In genomic region chr3:27677574-27677973, GRCm38 (mm10) we compare ENCODE assay signal across 13 mouse cellular contexts. TPM values are rescaled to one million over a fixed set of nuclear protein-coding genes. Genes with fewer than 3 reads are reported as not detected.
DNase-seq lines count a peak whose midpoint lies in the region; ATAC-seq and TF ChIP-seq lines count a peak whose summit lies in the region.
"Had no signal": no experiment of that assay in that cellular context is flagged by ENCODE, and none has a peak within 500 bp of the region (broad histone marks: within the 10 kb centered on the region; RNA-seq: fewer than 3 reads in every experiment).

No protein-coding gene starts in this region.

- 0 out of 2 replicates have a peak, but pooled peaks cover 9% of the 10 kb centered on the region for H3K36me3 ChIP-seq in embryonic facial prominence, embryonic 13.5 days
- no peaks in the 10 kb centered on the region for H3K36me3 ChIP-seq in embryonic facial prominence, embryonic 10.5 days (replicated peaks)
- H3K36me3 ChIP-seq in limb, embryonic 12.5 days: peaks cover 4% of the 10 kb centered on the region; the same call in 1 of the 2 replicates
- no peaks in the 10 kb centered on the region for H3K36me3 ChIP-seq in limb, embryonic 10.5 days
- no peaks in the 10 kb centered on the region for H3K36me3 ChIP-seq in forebrain, postnatal 0 days (ENCODE audit: insufficient read depth)

- no peaks in the 10 kb centered on the region for H3K27me3 ChIP-seq in embryonic facial prominence, embryonic 13.5 days
- H3K27me3 ChIP-seq in embryonic facial prominence, embryonic 10.5 days (replicated peaks; ENCODE audit: low read depth, poor library complexity, severe bottlenecking): no peaks in the 10 kb centered on the region
- H3K27me3 ChIP-seq in limb, embryonic 12.5 days: no peaks in the 10 kb centered on the region
- no peaks in the 10 kb centered on the region for H3K27me3 ChIP-seq in limb, embryonic 10.5 days (ENCODE audit: low read depth, poor library complexity, severe bottlenecking)
- no peaks in the 10 kb centered on the region for H3K27me3 ChIP-seq in forebrain, postnatal 0 days (ENCODE audit: insufficient read depth, low read length)

- no peaks in the 10 kb centered on the region for H3K9me3 ChIP-seq in embryonic facial prominence, embryonic 13.5 days
- H3K9me3 ChIP-seq in embryonic facial prominence, embryonic 10.5 days: no peaks in the 10 kb centered on the region
- no peaks in the 10 kb centered on the region for H3K9me3 ChIP-seq in limb, embryonic 12.5 days
- H3K9me3 ChIP-seq in limb, embryonic 10.5 days (replicated peaks): no peaks in the 10 kb centered on the region
- H3K9me3 ChIP-seq in forebrain, postnatal 0 days (ENCODE audit: low read length): no peaks in the 10 kb centered on the region
- H3K9me3 ChIP-seq: heart, embryonic 10.5 days had no signal

- ATAC-seq in embryonic facial prominence, embryonic 13.5 days (ENCODE audit: insufficient number of reproducible peaks, insufficient read depth, low FRiP score, low TSS enrichment, low read depth): peak; percentile 38; the same call in 1 of the 2 replicates
- ATAC-seq in limb, embryonic 12.5 days (ENCODE audit: insufficient number of reproducible peaks, insufficient read depth, low FRiP score, low TSS enrichment, low read depth): no peak
- ATAC-seq in forebrain, postnatal 0 days: peak; percentile 60
- peak; percentile 96 for ATAC-seq in megakaryocyte progenitor cell, adult 5-6 weeks (replicated peaks; ENCODE audit: poor library complexity)
- ATAC-seq: hindbrain, embryonic 16.5 days had no signal

- peak overlapping the region; percentile 33 for H3K27ac ChIP-seq in embryonic facial prominence, embryonic 13.5 days
- no peak overlapping the region for H3K27ac ChIP-seq in embryonic facial prominence, embryonic 10.5 days (replicated peaks)
- 0 out of 2 replicates have a peak overlapping the region, but pooled peaks have one; percentile 12 for H3K27ac ChIP-seq in limb, embryonic 12.5 days
- no peak overlapping the region for H3K27ac ChIP-seq in limb, embryonic 10.5 days
- no peak overlapping the region for H3K27ac ChIP-seq in forebrain, postnatal 0 days (ENCODE audit: low read depth, low read length)
- H3K27ac ChIP-seq: heart, embryonic 10.5 days had no signal

- no peak overlapping the region for H3K4me3 ChIP-seq in embryonic facial prominence, embryonic 13.5 days
- no peak overlapping the region for H3K4me3 ChIP-seq in embryonic facial prominence, embryonic 10.5 days
- H3K4me3 ChIP-seq in limb, embryonic 12.5 days (replicated peaks): no peak overlapping the region
- no peak overlapping the region for H3K4me3 ChIP-seq in limb, embryonic 10.5 days
- no peak overlapping the region for H3K4me3 ChIP-seq in forebrain, postnatal 0 days (ENCODE audit: low read depth, low read length)
- H3K4me3 ChIP-seq: heart, embryonic 10.5 days had no signal

- H3K9ac ChIP-seq in embryonic facial prominence, embryonic 13.5 days: no peak overlapping the region
- H3K9ac ChIP-seq in limb, embryonic 12.5 days (replicated peaks): no peak overlapping the region
- H3K9ac ChIP-seq in forebrain, postnatal 0 days: no peak overlapping the region

- peaks cover 43% of the 10 kb centered on the region for H3K4me1 ChIP-seq in embryonic facial prominence, embryonic 13.5 days
- H3K4me1 ChIP-seq in embryonic facial prominence, embryonic 10.5 days: peaks cover 19% of the 10 kb centered on the region
- H3K4me1 ChIP-seq in limb, embryonic 12.5 days (replicated peaks): peaks cover 45% of the 10 kb centered on the region
- H3K4me1 ChIP-seq in limb, embryonic 10.5 days: peaks cover 41% of the 10 kb centered on the region
- no peaks in the 10 kb centered on the region for H3K4me1 ChIP-seq in forebrain, postnatal 0 days (ENCODE audit: insufficient read depth)

- no peak overlapping the region for H3K4me2 ChIP-seq in embryonic facial prominence, embryonic 13.5 days
- no peak overlapping the region for H3K4me2 ChIP-seq in limb, embryonic 12.5 days
- no peak overlapping the region for H3K4me2 ChIP-seq in forebrain, postnatal 0 days (ENCODE audit: low read depth)

- no peak for TF ChIP-seq CTCF in forebrain, postnatal 0 days (IDR thresholded peaks at IDR 0.05; ENCODE audit: low read depth)

- no peak for DNase-seq in embryonic facial prominence, embryonic 10.5 days (ENCODE audit: low spot score)
- no peak for DNase-seq in limb, embryonic 10.5 days (ENCODE audit: low spot score)
- DNase-seq in forebrain, postnatal 0 days: peak; percentile 61
- DNase-seq in ovary, adult 18-20 months (ENCODE audit: low spot score): no peak
- no peak for DNase-seq in thymus, postnatal 0 days (ENCODE audit: low spot score)
- DNase-seq: B cell, adult 2 months; cerebellum, postnatal 14 days; kidney, postnatal 14 days had no signal

- 51% methylated on average over 6 of the region's 6 CpGs for WGBS in embryonic facial prominence, embryonic 13.5 days
- 80% methylated on average over 6 of the region's 6 CpGs for WGBS in embryonic facial prominence, embryonic 10.5 days
- 41% methylated on average over 6 of the region's 6 CpGs for WGBS in limb, embryonic 12.5 days
- WGBS in limb, embryonic 10.5 days: 64% methylated on average over 6 of the region's 6 CpGs
- 32% methylated on average over 6 of the region's 6 CpGs for WGBS in forebrain, postnatal 0 days

RNA-seq across cellular contexts. Expression of gene Fndc3b, which starts 33.5 kb away (rescaled TPM):
- polyA plus RNA-seq in embryonic facial prominence, embryonic 13.5 days (2015; fragmentation: Nextera tagmentation; extraction: Ambion mirVana): 26.6 and 29.0 TPM in 2 replicates
- 10.0 and 11.1 TPM in 2 replicates for polyA plus RNA-seq in embryonic facial prominence, embryonic 10.5 days (2016; fragmentation: Nextera tagmentation; extraction: Ambion mirVana)
- polyA plus RNA-seq in limb, embryonic 12.5 days (2016; fragmentation: Nextera tagmentation; extraction: Ambion mirVana): 20.3 and 23.0 TPM in 2 replicates
- polyA plus RNA-seq in limb, embryonic 10.5 days (2016; fragmentation: Nextera tagmentation; extraction: Ambion mirVana): 8.5 and 9.7 TPM in 2 replicates
- 17.2 and 18.3 TPM in 2 replicates for total RNA-seq in forebrain, postnatal 0 days (2014; rRNA removed)
- 3.9 and 5.7 TPM in 2 replicates for polyA plus RNA-seq in forebrain, postnatal 0 days (2015; fragmentation: Nextera tagmentation; extraction: Ambion mirVana)
- total RNA-seq in megakaryocyte progenitor cell, adult 5-6 weeks (2015): 37.6 and 40.6 TPM in 2 replicates
- total RNA-seq in megakaryocyte progenitor cell, adult 5-6 weeks (2017): 14.2 and 15.0 TPM in 2 replicates
- 3.8 and 4.0 TPM in 2 replicates for polyA plus RNA-seq in thymus, postnatal 0 days (2015; fragmentation: Nextera tagmentation; extraction: Ambion mirVana)

Comparison
In these comparisons a context has a peak if more than half of its experiments do, and no peak if none do; other contexts are left out.
1. H3K27ac ChIP-seq: peak in embryonic facial prominence, embryonic 13.5 days (single experiment) and limb, embryonic 12.5 days (single experiment); none in embryonic facial prominence, embryonic 10.5 days (single experiment), limb, embryonic 10.5 days (single experiment) and forebrain, postnatal 0 days (single experiment).